Mouse (Mus musculus): ENCODE data around the gene Ifi47. TPM values are rescaled to one million over a fixed set of nuclear protein-coding genes. Genes with fewer than 3 reads are reported as not detected.
"Not testable (repeated sequence)": the region's sequence is repeated elsewhere in the genome, so short reads cannot be mapped to it uniquely, and the experiment has no call there.

Gene Ifi47
- 0.40 and 0.43 TPM in 2 replicates for polyA plus RNA-seq (2015; fragmentation: Nextera tagmentation; extraction: Ambion mirVana)

- ATAC-seq (ENCODE audit: low read depth); H3K27ac ChIP-seq (replicated peaks): not testable (repeated sequence)
- WGBS: 88% methylated on average over 6 of the region's 6 CpGs
Measured at GRCm38 (mm10) chr11:49076001-49076757, at the start of gene Ifi47. Gene Ifi47, plus strand, starts transcription at chr11:49076587.

DNA sequence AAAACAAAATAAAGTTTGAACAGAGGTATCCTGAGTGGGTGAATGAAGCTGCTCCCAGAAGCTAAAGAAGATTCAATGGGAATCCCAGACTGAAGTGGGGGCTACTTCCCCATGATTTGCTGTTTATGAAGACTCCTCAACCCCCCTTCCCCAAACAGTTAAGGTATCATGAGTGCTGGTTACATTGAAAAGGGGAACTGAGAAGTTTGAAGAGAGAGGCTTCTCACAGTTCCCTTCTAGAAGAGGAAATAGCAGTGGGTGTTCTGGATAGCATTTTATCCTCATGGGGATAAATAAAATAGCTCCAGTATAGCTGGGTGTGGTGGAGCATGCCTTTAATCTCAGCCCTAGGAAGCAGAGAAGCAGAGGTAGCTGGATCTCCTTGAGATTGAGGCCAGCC is 26.3 kb upstream of the Ifi47 start:
- not testable (repeated sequence) for H3K9ac ChIP-seq; H3K27ac ChIP-seq (replicated peaks); H3K27me3 ChIP-seq; H3K4me1 ChIP-seq (replicated peaks); H3K9me3 ChIP-seq; ATAC-seq (ENCODE audit: low read depth); H3K4me2 ChIP-seq; H3K36me3 ChIP-seq; H3K4me3 ChIP-seq

More at GRCm38 (mm10) chr11:49076001-49076757, at the start of gene Ifi47:
- not testable (repeated sequence) for H3K4me1 ChIP-seq (replicated peaks); H3K36me3 ChIP-seq; H3K9me3 ChIP-seq; H3K4me3 ChIP-seq; H3K9ac ChIP-seq; H3K27me3 ChIP-seq; H3K4me2 ChIP-seq

- WGBS: 82% methylated on average over 1 of the region's 6 CpGs
- not testable (repeated sequence) for H3K9ac ChIP-seq; H3K27me3 ChIP-seq; H3K4me2 ChIP-seq; ATAC-seq (ENCODE audit: low read depth); H3K27ac ChIP-seq (replicated peaks); H3K4me1 ChIP-seq (replicated peaks); H3K36me3 ChIP-seq; H3K9me3 ChIP-seq; H3K4me3 ChIP-seq
Measured at GRCm38 (mm10) chr11:49051093-49051891, 25.1 kb upstream of the Ifi47 start, which contains the start of gene 9930111J21Rik2. Gene 9930111J21Rik2, minus strand, starts transcription at chr11:49051242.

DNA sequence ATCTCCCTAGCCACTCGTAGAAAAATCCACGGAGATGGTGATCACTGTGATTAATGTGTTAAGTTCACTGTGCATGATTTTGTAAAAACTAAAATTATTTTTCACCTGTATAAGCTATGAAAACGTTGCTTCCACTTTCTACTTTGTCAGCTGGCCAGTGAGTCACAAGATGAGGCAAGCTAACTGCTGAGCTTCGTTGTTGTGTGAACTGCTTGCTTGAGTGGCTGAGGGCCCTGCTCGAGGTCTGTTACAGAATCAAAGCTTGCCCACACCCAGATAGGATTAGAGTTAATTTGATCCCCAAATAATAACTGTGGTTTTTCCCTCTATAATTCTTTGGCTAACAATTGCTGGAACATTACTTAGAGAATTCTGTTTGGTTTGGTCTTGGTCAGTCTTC is 24.5 kb upstream of the Ifi47 start:
- WGBS: no CpG with 5 or more reads among the region's 5 CpGs
- not testable (repeated sequence) for H3K4me1 ChIP-seq (replicated peaks); H3K4me3 ChIP-seq; H3K9ac ChIP-seq; ATAC-seq (ENCODE audit: low read depth); H3K4me2 ChIP-seq; H3K9me3 ChIP-seq; H3K27ac ChIP-seq (replicated peaks); H3K27me3 ChIP-seq; H3K36me3 ChIP-seq

- H3K4me1 ChIP-seq (replicated peaks); ATAC-seq (ENCODE audit: low read depth); H3K27ac ChIP-seq (replicated peaks); H3K9me3 ChIP-seq; H3K4me2 ChIP-seq; H3K4me3 ChIP-seq; H3K9ac ChIP-seq; H3K36me3 ChIP-seq; H3K27me3 ChIP-seq: not testable (repeated sequence)
- WGBS: 65% methylated on average over 2 of the region's 3 CpGs
Measured at GRCm38 (mm10) chr11:49060061-49060460, 16.3 kb upstream of the Ifi47 start.

DNA sequence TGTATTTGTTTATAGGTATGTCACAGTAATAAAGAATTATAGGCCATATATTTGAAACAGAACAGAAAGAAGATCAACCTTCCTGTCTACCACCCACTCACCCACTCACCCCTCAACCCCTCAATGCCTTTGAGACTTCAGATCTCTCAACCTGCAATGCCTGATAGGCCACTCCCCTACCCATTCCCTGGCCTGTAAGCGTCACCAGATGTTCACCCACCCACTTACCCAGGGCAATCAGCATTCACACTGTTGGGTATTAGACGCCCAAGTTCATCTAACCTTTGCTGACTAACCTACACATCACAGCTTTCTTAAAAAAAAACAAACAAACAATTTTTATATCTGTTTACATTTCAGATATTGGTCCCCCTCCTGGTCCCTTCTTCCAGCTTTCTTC is 14.5 kb upstream of the Ifi47 start:
- not testable (repeated sequence) for H3K9me3 ChIP-seq; H3K4me2 ChIP-seq; H3K4me1 ChIP-seq (replicated peaks); ATAC-seq (ENCODE audit: low read depth); H3K27ac ChIP-seq (replicated peaks); H3K4me3 ChIP-seq; H3K36me3 ChIP-seq; H3K9ac ChIP-seq; H3K27me3 ChIP-seq
- WGBS: 84% methylated on average over 2 of the region's 2 CpGs

DNA sequence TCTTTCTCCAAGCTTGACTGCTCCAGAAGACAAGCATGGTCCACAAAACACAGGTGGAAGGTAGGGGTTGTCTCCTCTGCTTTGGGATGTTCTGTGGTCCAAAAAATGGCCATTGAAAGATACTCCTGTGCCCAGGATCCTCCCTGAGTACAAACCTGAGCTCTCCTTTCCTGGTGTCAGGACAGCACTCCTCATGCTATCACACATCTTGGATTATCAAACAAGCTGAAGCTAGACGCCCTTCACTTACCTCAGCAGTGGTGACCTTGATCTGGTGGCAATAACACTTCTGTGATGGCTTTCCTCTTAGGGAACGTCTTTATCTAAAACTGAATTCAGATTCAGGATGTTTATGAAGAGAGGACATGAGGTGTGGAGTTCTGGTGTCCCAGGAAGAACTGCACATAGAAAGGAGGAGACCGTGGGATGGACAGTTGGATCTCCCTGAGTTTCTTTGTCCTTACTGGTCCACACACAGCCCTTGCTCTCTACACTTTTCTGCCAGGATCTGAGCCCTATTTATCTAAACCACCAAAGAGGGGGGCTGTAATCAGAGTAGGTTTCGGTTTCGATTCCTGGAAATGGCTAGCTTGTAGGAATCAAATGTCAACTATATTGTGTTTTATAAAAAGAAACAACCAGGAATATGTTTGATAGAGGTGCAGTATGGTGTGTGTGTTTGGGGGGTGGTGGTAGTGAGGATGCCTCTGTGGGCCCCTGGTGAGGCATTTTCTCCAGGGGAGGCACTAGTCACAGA is 12.5 kb upstream of the Ifi47 start, which contains the start of gene Tgtp2:
TSS of gene Tgtp2 (minus strand) at position 494 of the 757 bp plus-strand sequence.
- H3K27me3 ChIP-seq; ATAC-seq (ENCODE audit: low read depth); H3K4me2 ChIP-seq; H3K9ac ChIP-seq; H3K9me3 ChIP-seq; H3K4me3 ChIP-seq; H3K27ac ChIP-seq (replicated peaks); H3K4me1 ChIP-seq (replicated peaks); H3K36me3 ChIP-seq: not testable (repeated sequence)
- 88% methylated on average over 5 of the region's 5 CpGs for WGBS

DNA sequence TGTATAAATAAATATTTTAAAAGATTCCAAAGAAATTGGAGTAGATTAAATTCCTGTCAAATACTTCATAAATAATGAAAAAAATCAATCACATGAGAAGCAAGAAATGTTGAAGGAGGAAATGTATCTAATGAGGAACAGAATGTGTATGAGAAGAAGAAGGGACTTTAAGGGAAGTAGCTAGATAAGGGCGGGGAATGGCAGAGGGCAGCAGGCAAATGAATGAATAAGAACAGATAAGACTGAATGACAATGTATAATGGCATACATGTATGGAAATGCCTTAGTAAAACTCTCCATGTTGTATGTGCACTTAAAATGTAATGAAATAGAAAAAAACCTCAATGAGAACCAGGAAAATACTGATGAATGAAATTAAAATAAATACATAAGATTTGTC is 8.0 kb upstream of the Ifi47 start:
- H3K36me3 ChIP-seq: no peaks in the 10 kb centered on the region
- no peaks in the 10 kb centered on the region for H3K4me1 ChIP-seq (replicated peaks)
- H3K9me3 ChIP-seq: no peaks in the 10 kb centered on the region
- no peak for ATAC-seq (ENCODE audit: low read depth)
- no peak overlapping the region for H3K4me3 ChIP-seq
- no peak overlapping the region for H3K27ac ChIP-seq (replicated peaks)
- 90% methylated on average over 1 of the region's 1 CpGs for WGBS
- H3K4me2 ChIP-seq: no peak overlapping the region
- H3K9ac ChIP-seq: no peak overlapping the region
- no peaks in the 10 kb centered on the region for H3K27me3 ChIP-seq

DNA sequence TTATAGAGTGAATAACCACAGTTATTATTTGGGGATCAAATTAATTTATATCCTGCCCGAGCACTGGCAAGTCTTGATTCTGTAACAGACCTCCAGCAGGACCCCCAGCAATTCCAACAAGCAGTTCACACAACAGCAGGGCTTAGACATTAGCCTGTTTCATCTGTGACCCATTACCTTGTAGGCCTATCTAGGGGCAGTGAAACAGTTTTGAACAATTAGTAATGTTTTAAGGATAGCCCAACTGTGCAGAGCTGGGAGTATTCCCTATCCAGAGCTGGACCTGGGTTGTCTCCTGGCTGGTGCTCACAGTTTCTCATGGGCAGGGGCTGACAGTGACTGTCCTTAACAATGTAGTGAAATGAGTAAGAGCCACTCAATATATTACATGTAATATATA is 625 bp downstream of the Ifi47 start:
- Histone ChIP-seq H3K4me2 (no peak overlapping the region), H3K9ac (no peak overlapping the region), H3K36me3 (no peaks in the 10 kb centered on the region), H3K4me3 (no peak overlapping the region), H3K27ac (replicated peaks) (no peak overlapping the region), H3K27me3 (no peaks in the 10 kb centered on the region), H3K4me1 (replicated peaks) (no peaks in the 10 kb centered on the region), H3K9me3 (no peaks in the 10 kb centered on the region)
- WGBS: 78% methylated on average over 1 of the region's 1 CpGs
- ATAC-seq (ENCODE audit: low read depth): no peak

DNA sequence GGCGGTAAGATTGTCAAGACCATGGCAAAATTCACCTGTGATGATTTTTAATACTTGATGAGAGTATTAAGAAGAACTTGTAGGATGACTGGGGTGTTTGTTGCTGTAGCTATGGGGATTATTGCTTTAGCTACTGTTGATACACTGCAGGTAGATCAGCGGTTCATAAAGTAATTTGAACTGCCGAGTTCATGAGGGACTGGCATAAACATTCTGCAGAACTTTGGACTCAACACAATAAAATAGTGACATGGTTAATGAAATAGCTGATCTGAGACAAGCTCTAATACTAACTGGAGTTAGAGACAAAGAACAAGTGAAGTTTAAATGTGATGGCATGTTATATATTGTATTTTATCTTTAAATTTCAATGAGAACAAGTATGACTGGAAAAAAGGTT is 2.3 kb downstream of the Ifi47 start:
- Histone ChIP-seq H3K4me3 (no peak overlapping the region), H3K27me3 (no peaks in the 10 kb centered on the region), H3K9me3 (no peaks in the 10 kb centered on the region), H3K4me1 (replicated peaks) (no peaks in the 10 kb centered on the region), H3K36me3 (no peaks in the 10 kb centered on the region), H3K4me2 (no peak overlapping the region), H3K27ac (replicated peaks) (no peak overlapping the region), H3K9ac (no peak overlapping the region)
- ATAC-seq (ENCODE audit: low read depth): no peak
- 93% methylated on average over 3 of the region's 3 CpGs for WGBS

DNA sequence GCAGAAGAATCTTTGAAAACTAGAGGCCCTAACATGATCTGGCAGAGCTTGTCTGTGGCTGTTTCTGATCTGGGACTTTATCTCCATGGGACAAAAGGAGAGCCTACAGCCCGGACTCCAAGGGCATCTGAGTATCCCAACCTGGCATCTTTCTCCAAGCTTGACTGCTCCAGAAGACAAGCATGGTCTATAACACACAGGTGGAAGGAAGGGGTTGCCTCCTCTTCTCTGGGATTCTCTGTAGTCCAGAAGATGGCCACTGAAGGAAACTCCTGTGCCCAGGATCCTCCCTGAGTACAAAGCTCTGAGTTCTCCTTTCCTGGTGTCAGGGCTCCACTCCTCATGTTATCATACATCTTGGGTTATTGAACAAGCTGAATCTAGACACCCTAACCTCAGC is 4.2 kb downstream of the Ifi47 start:
- Histone ChIP-seq H3K4me3 (no peak overlapping the region), H3K4me1 (replicated peaks) (no peaks in the 10 kb centered on the region), H3K27ac (replicated peaks) (no peak overlapping the region), H3K4me2 (no peak overlapping the region), H3K9me3 (no peaks in the 10 kb centered on the region), H3K36me3 (no peaks in the 10 kb centered on the region), H3K9ac (no peak overlapping the region), H3K27me3 (no peaks in the 10 kb centered on the region)
- no peak for ATAC-seq (ENCODE audit: low read depth)
- WGBS: 80% methylated on average over 1 of the region's 1 CpGs

DNA sequence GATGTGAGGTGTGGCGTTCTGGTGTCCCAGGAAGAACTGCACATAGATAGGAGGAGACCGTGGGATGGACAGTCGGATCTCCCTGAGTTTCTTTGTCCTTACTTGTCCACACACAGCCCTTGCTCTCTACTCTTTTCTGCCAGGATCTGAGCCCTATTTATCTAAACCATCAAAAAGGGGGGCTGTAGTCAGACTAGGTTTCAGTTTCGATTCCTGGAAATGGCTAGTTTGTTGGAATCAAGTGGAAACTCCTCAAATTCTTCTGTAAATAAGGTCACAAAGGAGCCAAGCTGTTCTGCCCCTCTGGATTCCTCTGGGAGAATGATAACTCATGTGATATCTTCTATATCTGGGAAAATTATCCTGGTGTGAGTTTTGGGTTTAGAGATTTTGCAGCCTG is 5.0 kb downstream of the Ifi47 start:
- Histone ChIP-seq H3K4me1 (replicated peaks) (no peaks in the 10 kb centered on the region), H3K4me2 (no peak overlapping the region), H3K27me3 (no peaks in the 10 kb centered on the region), H3K27ac (replicated peaks) (no peak overlapping the region), H3K4me3 (no peak overlapping the region), H3K36me3 (no peaks in the 10 kb centered on the region), H3K9ac (no peak overlapping the region), H3K9me3 (no peaks in the 10 kb centered on the region)
- ATAC-seq (ENCODE audit: low read depth): no peak
- 86% methylated on average over 4 of the region's 4 CpGs for WGBS
